Mouse (Mus musculus): Measurements from ENCODE around the gene Lman1l.

Gene Lman1l

GRCm38 (mm10) chr9:57644944-57645893 lies 24.6 kb upstream of the Lman1l start:
- peak; percentile 89 for DNase-seq

GRCm38 (mm10) chr9:57644442-57644943 lies 23.9 kb upstream of the Lman1l start:
- no peak for DNase-seq

- DNase-seq, result no peak
These were observed 23.2 kb upstream of the Lman1l start for GRCm38 (mm10) chr9:57643856-57644180.

- DNase-seq, result no peak
These were observed 22.7 kb upstream of the Lman1l start for GRCm38 (mm10) chr9:57643169-57643855.

GRCm38 (mm10) chr9:57641775-57642550 lies 21.4 kb upstream of the Lman1l start:
- no peak for DNase-seq

- DNase-seq, result no peak
These were observed 20.4 kb upstream of the Lman1l start for GRCm38 (mm10) chr9:57641022-57641421.

- no peak for DNase-seq
These were observed 19.8 kb upstream of the Lman1l start for GRCm38 (mm10) chr9:57640384-57640783.

GRCm38 (mm10) chr9:57639661-57640328 lies 19.2 kb upstream of the Lman1l start:
- DNase-seq, result no peak

- no peak for DNase-seq
These were observed 18.3 kb upstream of the Lman1l start for GRCm38 (mm10) chr9:57638651-57639459.

GRCm38 (mm10) chr9:57637741-57638322 lies 17.3 kb upstream of the Lman1l start:
- no peak for DNase-seq

- no peak for DNase-seq
These were observed 16.7 kb upstream of the Lman1l start for GRCm38 (mm10) chr9:57637272-57637671.

- no peak for DNase-seq
These were observed 13.0 kb upstream of the Lman1l start for GRCm38 (mm10) chr9:57633481-57634024.

GRCm38 (mm10) chr9:57629118-57629874 lies 8.7 kb upstream of the Lman1l start:
- peak; percentile 70 for DNase-seq

GRCm38 (mm10) chr9:57628717-57629116 lies 8.1 kb upstream of the Lman1l start:
- no peak for DNase-seq

- DNase-seq, result no peak
These were observed 7.3 kb upstream of the Lman1l start for GRCm38 (mm10) chr9:57627892-57628291.

GRCm38 (mm10) chr9:57627191-57627590 lies 6.6 kb upstream of the Lman1l start:
- DNase-seq, result no peak

GRCm38 (mm10) chr9:57625674-57626500 lies 5.3 kb upstream of the Lman1l start:
- DNase-seq, result peak; percentile 47

GRCm38 (mm10) chr9:57624295-57624694 lies 3.7 kb upstream of the Lman1l start:
- DNase-seq, result no peak

GRCm38 (mm10) chr9:57618854-57619253 lies 1.7 kb downstream of the Lman1l start:
- DNase-seq, result no peak

All from cerebellum, adult 11-12 months (tissue).